Mouse (Mus musculus) ovary, adult 2 months (tissue): ENCODE data around the gene Dock2. TPM values are rescaled to one million over a fixed set of nuclear protein-coding genes. Genes with fewer than 3 reads are reported as not detected.

Experiments used
- polyA plus RNA-seq: library from polyadenylated mRNA; depleted of rRNA; stranded (reverse); fragments of >200 nt; gene quantifications from 2 replicates; pipeline ENCODE4 v1.2.3, GENCODE M21; 2012; rRNA removed

The Dock2 gene
- 1.3 and 1.5 TPM in 2 replicates for polyA plus RNA-seq

GRCm38 (mm10) chr11:34783587-34784043, at the start of gene Dock2:
Gene Dock2 (minus strand): TSS chr11:34783892.

GRCm38 (mm10) chr11:34314534-34315379, 468.9 kb downstream of the Dock2 start, which contains the start of gene Fam196b:
Gene Fam196b (plus strand): TSS chr11:34314822.

GRCm38 (mm10) chr11:34207989-34208388, 575.7 kb downstream of the Dock2 start, which contains the start of gene Foxi1:
Gene Foxi1 (minus strand): TSS chr11:34208089.

Other genes starting within 250 kb of the Dock2 start
- 1.3 and 1.7 TPM in 2 replicates for gene Spdl1, start 49.7 kb upstream of the Dock2 start, polyA plus RNA-seq